Comparison of ENCODE assay signal across 8 mouse cellular contexts in the genomic region with DNA sequence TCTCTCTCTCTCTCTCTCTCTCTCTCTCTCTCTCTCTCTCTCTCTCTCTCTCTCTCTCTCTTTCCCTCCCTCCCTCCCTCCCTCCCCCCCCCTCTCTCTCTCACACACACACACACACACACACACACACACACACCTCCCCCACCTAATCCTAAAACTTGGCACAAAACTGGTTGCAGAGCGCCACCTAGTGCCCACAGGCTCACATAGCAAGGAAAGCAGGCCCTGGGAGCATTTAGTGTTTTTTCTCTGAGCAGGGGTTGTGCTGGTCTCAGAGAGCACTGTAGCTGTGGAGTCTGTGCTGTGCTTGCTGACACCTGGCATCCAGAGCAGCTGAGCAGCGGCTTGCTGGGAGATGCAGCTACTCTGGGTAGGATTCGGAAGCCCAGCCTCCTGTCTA. TPM values are rescaled to one million over a fixed set of nuclear protein-coding genes. Genes with fewer than 3 reads are reported as not detected.
DNase-seq lines count a peak whose midpoint lies in the region; ATAC-seq and TF ChIP-seq lines count a peak whose summit lies in the region.
"Not testable (repeated sequence)": the region's sequence is repeated elsewhere in the genome, so short reads cannot be mapped to it uniquely, and the experiment has no call there.

No protein-coding gene starts in this region.

- not testable (repeated sequence) for H3K9ac ChIP-seq in midbrain, embryonic 14.5 days (replicated peaks; ENCODE audit: low read length)

- DNase-seq in B cell, adult 2 months = peak; percentile 43 to 47
- peak; percentile 10 for DNase-seq in adrenal gland, adult 8-10 months
- DNase-seq in cerebellum, postnatal 25 days = peak; percentile 59 to 65
- DNase-seq in gastrocnemius, adult 2 months = peak; percentile 49
- peak; percentile 38 for DNase-seq in kidney, adult 9 months
- DNase-seq in limb, embryonic 10.5 days (ENCODE audit: low spot score) = peak; percentile 48
- DNase-seq in midbrain, embryonic 14.5 days = peak; percentile 61
- peak in 1 of 2 experiments; percentile 8 for DNase-seq in spleen, adult 2 months (ENCODE audit: low read depth in 1 of 2, low spot score in 2 of 2)

- not testable (repeated sequence) for H3K4me3 ChIP-seq in gastrocnemius, adult 2 months; limb, embryonic 10.5 days; midbrain, embryonic 14.5 days (replicated peaks; ENCODE audit: low read depth, low read length); spleen, adult 2 months (ENCODE audit: extremely low read depth, insufficient read depth, insufficient read length)

- intact Hi-C loops in gastrocnemius, adult 2 months (cut with DNase I) = loop anchor here (1.0 to 10.0 kb wide), 2 partner anchors 71 to 233 kb away; no protein-coding TSS in a partner anchor

- not testable (repeated sequence) for H3K27me3 ChIP-seq in limb, embryonic 10.5 days (ENCODE audit: low read depth, poor library complexity, severe bottlenecking); midbrain, embryonic 14.5 days (ENCODE audit: control insufficient read depth, insufficient read depth, low read length); spleen, adult 2 months (ENCODE audit: control insufficient read depth, insufficient read depth, low read length)

- not testable (repeated sequence) for H3K4me2 ChIP-seq in midbrain, embryonic 14.5 days (ENCODE audit: low read length)

- 30% methylated on average over 3 of the region's 3 CpGs for WGBS in limb, embryonic 10.5 days
- WGBS in midbrain, embryonic 14.5 days = 30% methylated on average over 3 of the region's 3 CpGs
- 30% methylated on average over 3 of the region's 3 CpGs for WGBS in spleen, adult 2 months

- ATAC-seq in midbrain, embryonic 14.5 days (ENCODE audit: low FRiP score, low TSS enrichment) = not testable (repeated sequence)

- H3K27ac ChIP-seq in gastrocnemius, adult 2 months; limb, embryonic 10.5 days; midbrain, embryonic 14.5 days (replicated peaks; ENCODE audit: low read depth, low read length); spleen, adult 2 months (ENCODE audit: insufficient read depth, low read length): not testable (repeated sequence)

- not testable (repeated sequence) for TF ChIP-seq POLR2A in spleen, adult 2 months (IDR thresholded peaks at IDR 0.05; ENCODE audit: low read depth, low read length)

- not testable (repeated sequence) for H3K4me1 ChIP-seq in limb, embryonic 10.5 days; midbrain, embryonic 14.5 days (ENCODE audit: control insufficient read depth, insufficient read depth, low read length); spleen, adult 2 months (ENCODE audit: control insufficient read depth, insufficient read depth, insufficient read length)

- H3K36me3 ChIP-seq in limb, embryonic 10.5 days; midbrain, embryonic 14.5 days (ENCODE audit: control insufficient read depth, insufficient read depth, low read length); spleen, adult 2 months (ENCODE audit: control insufficient read depth, insufficient read depth, low read length): not testable (repeated sequence)

- TF ChIP-seq CTCF in gastrocnemius, adult 2 months (IDR thresholded peaks at IDR 0.05) = peak; percentile 70
- TF ChIP-seq CTCF in spleen, adult 2 months (IDR thresholded peaks at IDR 0.05; ENCODE audit: extremely low read depth, insufficient read depth, insufficient read length, insufficient replicate concordance) = peak; percentile 68; the same call in 1 of the 2 replicates

- H3K9me3 ChIP-seq in limb, embryonic 10.5 days (replicated peaks); midbrain, embryonic 14.5 days (ENCODE audit: control insufficient read depth, low read length): not testable (repeated sequence)

RNA-seq across cellular contexts. Expression of a gene that starts 46.5 kb away (rescaled TPM):
- 100 to 1,000 TPM; 183 to 208 (median 201) TPM for total RNA-seq in adrenal gland, adult 8-10 months (2022)
- 100 to 1,000 TPM; 132 to 151 TPM for total RNA-seq in gastrocnemius, adult 2 months (2021)
- polyA plus RNA-seq in limb, embryonic 10.5 days (2016; fragmentation: Nextera tagmentation; extraction: Ambion mirVana) = 217 and 241 TPM in 2 replicates
- 693 and 850 TPM in 2 replicates for polyA plus RNA-seq in midbrain, embryonic 14.5 days (2014; fragmentation: Nextera tagmentation; extraction: Ambion mirVana)
- 39.1 and 57.8 TPM in 2 replicates for polyA plus RNA-seq in spleen, adult 2 months (2012; rRNA removed)
